Comparison of ENCODE assay signal across 18 mouse cellular contexts in genomic region chr13:98471756-98472155, GRCm38 (mm10). TPM values are rescaled to one million over a fixed set of nuclear protein-coding genes. Genes with fewer than 3 reads are reported as not detected.
DNase-seq lines count a peak whose midpoint lies in the region.
"Had no signal": no experiment of that assay in that cellular context is flagged by ENCODE, and none has a peak within 500 bp of the region (broad histone marks: within the 10 kb centered on the region; RNA-seq: fewer than 3 reads in every experiment).

No protein-coding gene starts in this region.

- peak; percentile 84 for DNase-seq in heart, adult 11 months
- DNase-seq in heart, postnatal 36 days, result no peak
- peak; percentile 58 for DNase-seq in heart, embryonic 10.5 days (ENCODE audit: low spot score)
- no peak for DNase-seq in heart, postnatal 4 days
- DNase-seq: adrenal gland, adult 2 months; adrenal gland, adult 8-10 months; adrenal gland, postnatal 10 days; adrenal gland, postnatal 14 days; adrenal gland, postnatal 25 days; adrenal gland, postnatal 36 days; B cell, adult 2 months; cerebellum, adult 11 months; cerebellum, adult 11-12 months; cerebellum, adult 18-20 months had no signal

- no peak overlapping the region for H3K4me3 ChIP-seq in heart, embryonic 10.5 days

- 0 out of 2 replicates have a peak, but pooled peaks cover 29% of the 10 kb centered on the region for H3K27me3 ChIP-seq in heart, embryonic 10.5 days (ENCODE audit: insufficient read depth, poor library complexity, severe bottlenecking)
- H3K27me3 ChIP-seq: CH12.LX, Patski had no signal

- no peaks in the 10 kb centered on the region for H3K9me3 ChIP-seq in heart, embryonic 10.5 days
- H3K9me3 ChIP-seq: G1E had no signal

- no peak overlapping the region for H3K27ac ChIP-seq in heart, embryonic 10.5 days

- peaks cover 26% of the 10 kb centered on the region for H3K4me1 ChIP-seq in heart, embryonic 10.5 days

- no peaks in the 10 kb centered on the region for H3K36me3 ChIP-seq in heart, embryonic 10.5 days
- H3K36me3 ChIP-seq: G1E had no signal

- WGBS in heart, embryonic 10.5 days, result 53% methylated on average over 6 of the region's 6 CpGs

- intact Hi-C loops in heart, postnatal 36 days (cut with DNase I), result no loop called here

RNA-seq across cellular contexts. Expression of gene Gm10320, which starts 20.0 kb away (rescaled TPM):
- not detected for total RNA-seq in heart, postnatal 36 days (2021)
- polyA plus RNA-seq in heart, embryonic 10.5 days (2016; fragmentation: Nextera tagmentation; extraction: Ambion mirVana), result 0.48 and 0.82 TPM in 2 replicates
- total RNA-seq in heart, postnatal 4 days (2021), result not detected
- total RNA-seq: adrenal gland, adult 18-20 months; adrenal gland, adult 2 months; adrenal gland, postnatal 14 days; adrenal gland, postnatal 25 days had no signal

Comparison
In these comparisons a context has a peak if more than half of its experiments do, and no peak if none do; other contexts are left out.
1. DNase-seq: peak in heart, adult 11 months (single experiment) and heart, embryonic 10.5 days (single experiment); none in heart, postnatal 36 days (0 of 2) and heart, postnatal 4 days (single experiment).